Mouse (Mus musculus): ENCODE measurements at regions not wholly inside any gene's neighbourhood (a gene's known extent, or its start where the extent isn't known, plus 50 kb on each side); places are given as distances from the start of the nearest gene placed in this dataset.

DNA sequence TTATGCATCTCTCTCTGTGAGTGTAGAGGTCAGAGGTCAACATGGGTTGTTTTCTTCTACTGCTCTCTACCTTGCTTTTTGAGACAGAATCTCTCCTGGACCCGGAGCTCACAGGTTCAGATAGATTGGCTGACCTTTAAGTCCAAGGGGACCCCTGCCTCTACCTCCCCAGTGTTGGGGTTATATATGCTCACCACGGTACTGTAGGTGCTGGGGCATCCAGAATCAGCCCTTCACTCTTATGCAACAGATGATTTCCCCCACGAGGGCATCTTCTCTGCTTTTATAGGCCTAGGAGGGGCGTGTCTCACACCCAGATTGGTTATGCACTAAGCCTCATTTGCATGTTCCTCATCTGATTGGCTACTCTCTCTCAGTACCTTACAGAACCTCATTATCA lies 282.5 kb upstream of the Zfp64 start:
- H3K4me1 ChIP-seq (ENCODE audit: control insufficient read depth, insufficient read depth, low read length), result no peaks in the 10 kb centered on the region
- no peaks in the 10 kb centered on the region for H3K27me3 ChIP-seq (ENCODE audit: control insufficient read depth, insufficient read depth, low read length)
- no peak overlapping the region for H3K4me3 ChIP-seq
- no peaks in the 10 kb centered on the region for H3K79me2 ChIP-seq (replicated peaks; ENCODE audit: control insufficient read depth, insufficient read depth, low read length)
- intact Hi-C loops (cut with DNase I), result no loop called here
- H3K27ac ChIP-seq, result no peak overlapping the region
- no peak for TF ChIP-seq EP300 (IDR thresholded peaks at IDR 0.05; ENCODE audit: insufficient read depth, low read depth, low read length)
- no peak for TF ChIP-seq CTCF (IDR thresholded peaks at IDR 0.05)
- no peak for TF ChIP-seq POLR2A (IDR thresholded peaks at IDR 0.05; ENCODE audit: insufficient read depth, low read depth, low read length)
- DNase-seq, result no peak
- no peak overlapping the region for H3K9ac ChIP-seq (ENCODE audit: low read depth, low read length)
- no peaks in the 10 kb centered on the region for H3K36me3 ChIP-seq (ENCODE audit: control insufficient read depth, insufficient read depth, low read length)
- WGBS, result 83% methylated on average over 4 of the region's 4 CpGs

DNA sequence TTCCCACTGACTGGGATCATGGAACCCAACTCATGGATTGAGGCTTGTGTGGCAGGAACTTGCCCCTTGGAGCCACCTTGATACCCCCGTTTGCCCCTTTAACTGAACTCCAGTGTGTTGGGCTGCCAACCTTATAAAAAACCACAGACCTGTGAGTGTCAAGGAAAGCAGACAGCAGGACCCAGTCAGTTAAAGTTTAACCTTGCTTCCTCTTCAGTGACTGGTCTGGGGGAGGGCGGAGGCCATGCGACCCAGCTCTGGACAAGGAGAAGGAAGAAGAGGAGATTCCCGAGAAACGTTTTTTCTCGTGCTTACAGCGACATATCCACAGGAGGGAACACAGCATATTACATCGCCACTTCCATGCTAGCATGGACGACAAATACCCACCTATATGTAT lies 281.9 kb upstream of the Zfp64 start:
- H3K36me3 ChIP-seq (ENCODE audit: control insufficient read depth, insufficient read depth, low read length), result no peaks in the 10 kb centered on the region
- no peak overlapping the region for H3K4me3 ChIP-seq
- WGBS, result 86% methylated on average over 9 of the region's 9 CpGs
- H3K79me2 ChIP-seq (replicated peaks; ENCODE audit: control insufficient read depth, insufficient read depth, low read length), result no peaks in the 10 kb centered on the region
- no peak overlapping the region for H3K9ac ChIP-seq (ENCODE audit: low read depth, low read length)
- H3K4me1 ChIP-seq (ENCODE audit: control insufficient read depth, insufficient read depth, low read length), result no peaks in the 10 kb centered on the region
- intact Hi-C loops (cut with DNase I), result no loop called here
- no peaks in the 10 kb centered on the region for H3K27me3 ChIP-seq (ENCODE audit: control insufficient read depth, insufficient read depth, low read length)
- DNase-seq, result no peak
- H3K27ac ChIP-seq, result no peak overlapping the region
- TF ChIP-seq CTCF (IDR thresholded peaks at IDR 0.05), result no peak
- no peak for TF ChIP-seq POLR2A (IDR thresholded peaks at IDR 0.05; ENCODE audit: insufficient read depth, low read depth, low read length)
- TF ChIP-seq EP300 (IDR thresholded peaks at IDR 0.05; ENCODE audit: insufficient read depth, low read depth, low read length), result no peak

DNA sequence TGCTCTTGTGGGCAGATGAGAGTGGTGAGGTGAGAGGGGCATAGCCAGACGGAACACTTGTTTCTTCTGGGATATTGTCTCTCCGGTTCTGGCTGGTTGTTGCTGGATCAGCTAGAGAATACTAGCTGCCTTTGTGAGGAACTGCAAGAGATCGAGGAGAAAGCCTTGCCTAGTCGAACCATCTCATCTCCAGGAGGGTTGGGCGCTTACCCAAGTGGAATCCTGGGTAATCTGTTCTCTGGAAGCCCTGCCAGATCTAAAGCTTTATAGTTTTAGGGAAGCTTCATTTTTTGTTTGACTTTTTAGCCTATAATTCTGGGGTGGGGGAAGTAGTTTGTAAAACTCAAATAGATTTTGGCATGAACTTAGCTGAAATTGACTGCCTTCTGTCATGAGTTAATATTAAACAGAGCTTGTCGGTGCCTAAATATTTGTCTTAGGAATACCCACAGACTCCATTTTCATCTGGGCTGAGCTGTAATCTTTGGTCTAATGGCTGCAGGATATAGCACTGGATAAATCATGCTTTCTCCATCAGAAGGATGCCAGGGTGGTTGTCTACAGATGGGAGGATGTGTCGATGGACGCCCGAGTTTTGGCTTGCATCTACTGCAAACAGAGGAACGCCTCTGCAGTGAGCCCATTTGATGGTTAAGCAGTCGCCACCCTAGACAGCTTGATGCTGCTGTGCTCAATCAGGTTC lies 279.1 kb upstream of the Zfp64 start:
- H3K27me3 ChIP-seq (ENCODE audit: control insufficient read depth, insufficient read depth, low read length), result no peaks in the 10 kb centered on the region
- intact Hi-C loops (cut with DNase I), result no loop called here
- no peaks in the 10 kb centered on the region for H3K79me2 ChIP-seq (replicated peaks; ENCODE audit: control insufficient read depth, insufficient read depth, low read length)
- TF ChIP-seq CTCF (IDR thresholded peaks at IDR 0.05), result no peak
- no peak for TF ChIP-seq POLR2A (IDR thresholded peaks at IDR 0.05; ENCODE audit: insufficient read depth, low read depth, low read length)
- TF ChIP-seq EP300 (IDR thresholded peaks at IDR 0.05; ENCODE audit: insufficient read depth, low read depth, low read length), result no peak
- H3K4me1 ChIP-seq (ENCODE audit: control insufficient read depth, insufficient read depth, low read length), result no peaks in the 10 kb centered on the region
- WGBS, result 81% methylated on average over 11 of the region's 11 CpGs
- no peak overlapping the region for H3K9ac ChIP-seq (ENCODE audit: low read depth, low read length)
- DNase-seq, result no peak
- no peak overlapping the region for H3K4me3 ChIP-seq
- H3K27ac ChIP-seq, result no peak overlapping the region
- no peaks in the 10 kb centered on the region for H3K36me3 ChIP-seq (ENCODE audit: control insufficient read depth, insufficient read depth, low read length)

DNA sequence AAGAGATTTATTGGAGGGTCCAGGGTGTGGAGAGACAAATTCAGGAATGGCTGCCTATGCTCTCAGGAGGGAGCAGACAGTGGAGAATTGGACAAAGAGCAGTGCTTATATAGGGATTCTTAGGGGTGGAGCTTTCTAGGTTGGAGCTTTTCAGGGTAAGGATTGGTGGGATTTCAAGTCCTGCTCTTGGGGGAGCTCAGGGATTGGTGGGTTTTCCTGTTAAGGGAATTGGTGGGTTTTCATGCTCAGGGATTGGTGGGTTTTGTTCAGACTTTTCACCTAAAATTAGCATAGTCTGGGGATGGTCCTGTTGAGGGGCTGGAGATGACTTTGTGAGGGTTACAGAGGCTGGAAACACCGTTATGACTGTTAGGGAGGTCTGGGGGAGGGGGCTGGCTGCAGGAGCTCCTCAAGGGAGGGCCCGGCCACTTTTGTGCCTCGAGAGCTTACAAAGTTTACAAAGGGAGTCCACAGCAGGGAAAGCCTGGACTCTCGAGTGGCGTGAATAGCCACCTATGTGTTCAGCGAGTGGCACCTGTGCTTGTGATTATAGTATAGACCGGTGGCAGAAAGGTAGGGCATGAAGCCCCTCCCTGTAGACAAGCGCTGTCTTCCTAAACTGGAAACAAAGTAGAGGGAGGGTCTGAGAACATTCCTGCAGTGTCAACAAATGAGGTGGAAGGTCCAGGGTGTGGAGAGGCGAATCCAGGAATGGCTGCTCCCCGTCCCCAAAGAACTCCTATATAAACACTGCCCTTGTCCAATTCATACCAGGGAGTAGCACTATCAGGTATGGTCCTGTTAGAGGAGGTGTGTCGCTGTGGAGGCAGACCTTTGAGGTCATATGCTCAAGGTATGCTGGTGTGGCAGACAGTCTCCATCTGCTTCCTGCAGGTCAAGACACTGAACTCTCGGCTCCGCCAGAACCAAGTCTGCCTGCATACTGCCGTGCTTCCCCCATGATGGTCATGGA lies 278.1 kb upstream of the Zfp64 start:
- Histone ChIP-seq H3K79me2 (replicated peaks; ENCODE audit: control insufficient read depth, insufficient read depth, low read length) (no peaks in the 10 kb centered on the region), H3K27ac (no peak overlapping the region), H3K4me1 (ENCODE audit: control insufficient read depth, insufficient read depth, low read length) (no peaks in the 10 kb centered on the region), H3K9ac (ENCODE audit: low read depth, low read length) (no peak overlapping the region), H3K36me3 (ENCODE audit: control insufficient read depth, insufficient read depth, low read length) (no peaks in the 10 kb centered on the region), H3K4me3 (no peak overlapping the region), H3K27me3 (ENCODE audit: control insufficient read depth, insufficient read depth, low read length) (no peaks in the 10 kb centered on the region)
- TF ChIP-seq EP300 (IDR thresholded peaks at IDR 0.05; ENCODE audit: insufficient read depth, low read depth, low read length), result no peak
- TF ChIP-seq POLR2A (IDR thresholded peaks at IDR 0.05; ENCODE audit: insufficient read depth, low read depth, low read length), result no peak
- TF ChIP-seq CTCF (IDR thresholded peaks at IDR 0.05), result no peak
- no peak for DNase-seq
- intact Hi-C loops (cut with DNase I), result no loop called here
- 76% methylated on average over 14 of the region's 14 CpGs for WGBS

DNA sequence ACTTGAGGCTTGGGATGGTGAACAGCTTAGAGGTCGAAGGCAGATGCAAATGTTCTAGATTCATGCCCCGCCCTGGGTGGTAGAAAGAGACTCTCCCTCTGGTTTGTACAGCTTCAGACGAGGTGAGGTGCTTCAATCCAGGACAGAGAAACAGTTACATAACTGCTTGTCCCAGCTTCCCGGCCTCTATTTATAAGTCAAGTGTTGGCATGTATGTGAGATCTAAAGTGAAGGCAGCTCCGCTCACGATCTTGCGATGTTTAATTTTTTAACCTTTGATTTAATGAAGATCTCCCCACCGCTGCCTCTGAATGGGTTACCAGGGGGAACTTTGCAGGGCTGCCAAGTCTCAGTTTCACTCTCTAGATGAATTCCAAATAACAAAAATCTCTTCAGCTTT lies 266.9 kb upstream of the Zfp64 start:
- H3K27ac ChIP-seq, result no peak overlapping the region
- no peak for DNase-seq
- no peak overlapping the region for H3K9ac ChIP-seq (ENCODE audit: low read depth, low read length)
- WGBS, result 70% methylated on average over 8 of the region's 8 CpGs
- H3K4me3 ChIP-seq, result no peak overlapping the region
- no peaks in the 10 kb centered on the region for H3K27me3 ChIP-seq (ENCODE audit: control insufficient read depth, insufficient read depth, low read length)
- H3K79me2 ChIP-seq (replicated peaks; ENCODE audit: control insufficient read depth, insufficient read depth, low read length), result no peaks in the 10 kb centered on the region
- TF ChIP-seq POLR2A (IDR thresholded peaks at IDR 0.05; ENCODE audit: insufficient read depth, low read depth, low read length), result no peak
- no peak for TF ChIP-seq EP300 (IDR thresholded peaks at IDR 0.05; ENCODE audit: insufficient read depth, low read depth, low read length)
- no peak for TF ChIP-seq CTCF (IDR thresholded peaks at IDR 0.05)
- no peaks in the 10 kb centered on the region for H3K4me1 ChIP-seq (ENCODE audit: control insufficient read depth, insufficient read depth, low read length)
- H3K36me3 ChIP-seq (ENCODE audit: control insufficient read depth, insufficient read depth, low read length), result no peaks in the 10 kb centered on the region
- intact Hi-C loops (cut with DNase I), result no loop called here

DNA sequence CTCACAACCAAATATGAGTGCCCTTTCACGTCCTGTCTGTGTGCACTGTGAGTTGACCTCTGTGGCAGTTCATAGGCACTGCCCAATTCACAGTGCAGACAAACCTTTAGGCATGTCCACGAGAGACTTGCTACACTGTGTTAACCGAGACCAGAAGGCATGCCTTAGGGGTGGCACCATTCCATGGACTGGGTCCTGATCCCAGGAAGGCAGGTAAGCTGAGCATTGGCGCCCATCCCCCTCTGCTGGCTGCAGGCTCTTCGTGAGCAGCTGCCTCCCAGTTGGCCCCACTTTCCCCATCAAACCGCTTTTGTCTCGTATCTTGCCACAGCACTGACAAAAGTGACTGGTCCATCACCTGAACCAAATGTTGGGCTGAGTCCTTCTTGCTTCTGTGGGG lies 265.8 kb upstream of the Zfp64 start:
- no peak overlapping the region for H3K4me3 ChIP-seq
- intact Hi-C loops (cut with DNase I), result no loop called here
- H3K27me3 ChIP-seq (ENCODE audit: control insufficient read depth, insufficient read depth, low read length), result no peaks in the 10 kb centered on the region
- H3K4me1 ChIP-seq (ENCODE audit: control insufficient read depth, insufficient read depth, low read length), result no peaks in the 10 kb centered on the region
- no peak for DNase-seq
- H3K9ac ChIP-seq (ENCODE audit: low read depth, low read length), result no peak overlapping the region
- 81% methylated on average over 7 of the region's 7 CpGs for WGBS
- TF ChIP-seq POLR2A (IDR thresholded peaks at IDR 0.05; ENCODE audit: insufficient read depth, low read depth, low read length) (no peak), EP300 (IDR thresholded peaks at IDR 0.05; ENCODE audit: insufficient read depth, low read depth, low read length) (no peak), CTCF (IDR thresholded peaks at IDR 0.05) (no peak)
- H3K27ac ChIP-seq, result no peak overlapping the region
- no peaks in the 10 kb centered on the region for H3K79me2 ChIP-seq (replicated peaks; ENCODE audit: control insufficient read depth, insufficient read depth, low read length)
- H3K36me3 ChIP-seq (ENCODE audit: control insufficient read depth, insufficient read depth, low read length), result no peaks in the 10 kb centered on the region

Measured in heart, adult 2 months (tissue).